Mouse (Mus musculus) spleen, postnatal 14 days (tissue): ENCODE results near the gene Mn1.

Source experiments
- DNase-seq, 2 experiments: peaks; one replicate each; pipeline ENCODE4 v3.0.0; 2021 to 2022; ENCODE audit warnings: low spot score in 2 of 2

The Mn1 gene

GRCm38 (mm10) chr5:111485907-111486306 lies 68.7 kb downstream of the Mn1 start:
- no peak for DNase-seq

GRCm38 (mm10) chr5:111489022-111489616 lies 72.0 kb downstream of the Mn1 start:
- DNase-seq = no peak

GRCm38 (mm10) chr5:111490599-111490998 lies 73.4 kb downstream of the Mn1 start:
- no peak for DNase-seq

- DNase-seq = no peak
Observed at GRCm38 (mm10) chr5:111491485-111491884, 74.3 kb downstream of the Mn1 start.

- DNase-seq = no peak
Observed at GRCm38 (mm10) chr5:111500036-111500435, 82.9 kb downstream of the Mn1 start.

- no peak for DNase-seq
Observed at GRCm38 (mm10) chr5:111501691-111502441, 84.7 kb downstream of the Mn1 start.

- no peak for DNase-seq
Observed at GRCm38 (mm10) chr5:111505241-111505640, 88.1 kb downstream of the Mn1 start.

- DNase-seq = no peak
Observed at GRCm38 (mm10) chr5:111505824-111506223, 88.7 kb downstream of the Mn1 start.

GRCm38 (mm10) chr5:111506410-111506809 lies 89.2 kb downstream of the Mn1 start:
- DNase-seq = no peak
